In the genomic region with DNA sequence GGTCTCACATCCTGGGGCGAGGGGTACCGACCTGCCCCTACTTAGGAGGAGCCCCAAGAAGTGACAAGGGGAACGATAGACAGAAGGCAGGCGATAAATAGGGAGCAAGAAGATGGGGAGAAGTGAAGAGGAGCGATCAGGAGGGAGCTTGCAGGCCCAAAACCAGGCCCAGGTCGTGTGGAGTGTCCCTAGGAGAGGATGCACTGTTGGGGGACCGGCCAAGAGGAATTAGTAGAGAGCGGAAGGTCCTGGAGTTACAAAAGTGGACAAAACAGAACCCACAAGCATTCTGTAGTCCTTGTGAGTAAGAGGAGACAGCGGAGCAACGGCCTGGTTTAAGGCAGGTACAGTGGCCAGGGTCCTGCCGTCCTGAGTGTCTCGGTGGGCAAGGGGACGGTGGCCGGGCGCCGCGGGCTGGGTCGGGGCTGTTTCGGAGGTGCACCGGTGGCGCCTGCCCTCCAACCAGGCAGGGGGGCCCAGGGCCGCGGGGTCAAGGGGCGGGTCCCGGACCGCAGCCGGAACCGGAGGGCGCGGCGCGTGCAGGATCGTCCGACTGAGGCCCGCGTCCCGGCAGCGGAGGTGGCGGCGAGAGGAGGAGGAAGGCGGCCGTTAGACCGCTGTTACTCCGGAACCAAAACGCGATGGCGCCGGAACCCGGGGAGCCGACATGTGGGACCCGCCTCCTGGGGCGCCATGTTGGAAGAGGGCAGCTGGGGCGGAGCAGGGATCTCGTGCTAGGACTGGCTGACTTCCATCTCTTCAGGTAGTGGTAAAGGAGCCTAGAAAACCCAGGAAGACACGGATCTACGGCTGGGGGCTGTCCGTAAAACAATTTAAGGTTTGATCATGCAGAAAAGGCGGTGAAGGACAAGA, we compare ENCODE assay signal across 8 mouse cellular contexts. TPM values are rescaled to one million over a fixed set of nuclear protein-coding genes. Genes with fewer than 3 reads are reported as not detected.
DNase-seq lines count a peak whose midpoint lies in the region; ATAC-seq and TF ChIP-seq lines count a peak whose summit lies in the region.

A gene (minus strand): TSS at position 633 of the 873 bp plus-strand sequence.

- no peak for TF ChIP-seq CTCF in G1E (IDR thresholded peaks at IDR 0.05; ENCODE audit: low read depth, low read length)

- peak within 1 kb of the TSS; percentile 76 for H3K4me2 ChIP-seq in forebrain, embryonic 16.5 days (ENCODE audit: low read length)
- H3K4me2 ChIP-seq in lung, embryonic 15.5 days, result peak within 1 kb of the TSS; percentile 91

- H3K36me3 ChIP-seq in G1E (replicated peaks), result peaks cover 32% of the 10 kb centered on the region
- no peaks in the 10 kb centered on the region for H3K36me3 ChIP-seq in forebrain, embryonic 16.5 days (ENCODE audit: control insufficient read depth, insufficient read depth)
- 0 out of 2 replicates have a peak, but pooled peaks cover 7% of the 10 kb centered on the region for H3K36me3 ChIP-seq in lung, embryonic 15.5 days

- under 1% methylated on average over 51 of the region's 58 CpGs for WGBS in forebrain, embryonic 16.5 days
- under 1% methylated on average over 58 of the region's 58 CpGs for WGBS in lung, embryonic 15.5 days

- peaks cover 56% of the 10 kb centered on the region for H3K4me1 ChIP-seq in G1E (ENCODE audit: insufficient read depth, low read depth, low read length)
- H3K4me1 ChIP-seq in forebrain, embryonic 16.5 days (replicated peaks; ENCODE audit: control insufficient read depth, insufficient read depth, low read length), result peaks cover 33% of the 10 kb centered on the region
- peaks cover 24% of the 10 kb centered on the region for H3K4me1 ChIP-seq in lung, embryonic 15.5 days

- H3K4me3 ChIP-seq in G1E (ENCODE audit: low read depth, low read length), result peak within 1 kb of the TSS; percentile 82
- peak within 1 kb of the TSS; percentile 87 for H3K4me3 ChIP-seq in forebrain, embryonic 16.5 days (replicated peaks; ENCODE audit: low read length)
- H3K4me3 ChIP-seq in lung, embryonic 15.5 days, result peak within 1 kb of the TSS; percentile 88

- no peaks in the 10 kb centered on the region for H3K27me3 ChIP-seq in G1E (ENCODE audit: insufficient read depth, low read length)
- H3K27me3 ChIP-seq in forebrain, embryonic 16.5 days (replicated peaks; ENCODE audit: control insufficient read depth, insufficient read depth, low read length), result no peaks in the 10 kb centered on the region
- H3K27me3 ChIP-seq in lung, embryonic 15.5 days, result no peaks in the 10 kb centered on the region

- peak within 1 kb of the TSS; percentile 69 for H3K27ac ChIP-seq in forebrain, embryonic 16.5 days (ENCODE audit: low read length)
- peak within 1 kb of the TSS; percentile 88 for H3K27ac ChIP-seq in lung, embryonic 15.5 days

- H3K9ac ChIP-seq in forebrain, embryonic 16.5 days (replicated peaks; ENCODE audit: low read depth, low read length), result peak within 1 kb of the TSS; percentile 99
- H3K9ac ChIP-seq in lung, embryonic 15.5 days, result peak within 1 kb of the TSS; percentile 91

- no peaks in the 10 kb centered on the region for H3K9me3 ChIP-seq in G1E (replicated peaks)
- H3K9me3 ChIP-seq in forebrain, embryonic 16.5 days (ENCODE audit: control insufficient read depth, low read length), result no peaks in the 10 kb centered on the region
- no peaks in the 10 kb centered on the region for H3K9me3 ChIP-seq in lung, embryonic 15.5 days

- intact Hi-C loops in heart, postnatal 36 days (cut with DNase I), result loop anchor here (1.0 to 10.0 kb wide), 2 partner anchors 22 to 563 kb away; a partner anchor contains a TSS

- DNase-seq in G1E (ENCODE audit: low spot score), result peak; percentile 75
- peak; percentile 93 to 95 for DNase-seq in cerebellum, adult 18-20 months
- DNase-seq in heart, postnatal 36 days, result peak; percentile 90 to 93
- peak; percentile 82 to 91 for DNase-seq in layer of hippocampus, adult 8-10 months (ENCODE audit: low spot score in 2 of 2)
- DNase-seq in ovary, adult 18-20 months (ENCODE audit: low spot score), result peak; percentile 82
- DNase-seq in thymus, postnatal 0 days (ENCODE audit: low spot score), result peak; percentile 92

- peak; percentile 85 for ATAC-seq in G1E (ENCODE audit: extremely low read depth, insufficient number of reproducible peaks, low FRiP score, poor library complexity, severe bottlenecking)
- peak; percentile 97 for ATAC-seq in forebrain, embryonic 16.5 days
- ATAC-seq in lung, embryonic 15.5 days (ENCODE audit: borderline replicate concordance, extremely low read depth, low FRiP score, low TSS enrichment), result peak; percentile 93

RNA-seq across cellular contexts. Expression of the gene that starts here (rescaled TPM):
- total RNA-seq in G1E (2014; fragmentation: Nextera tagmentation) (27.5 and 32.4 TPM in 2 replicates), G1E (2017) (17.9 and 18.0 TPM in 2 replicates)
- 31.8 and 42.9 TPM in 2 replicates for polyA plus RNA-seq in G1E (2012)
- 39.9 and 45.6 TPM in 2 replicates for polyA plus RNA-seq in forebrain, embryonic 16.5 days (2015; fragmentation: Nextera tagmentation; extraction: Ambion mirVana)
- 10 to 100 TPM; 18.9 to 19.2 TPM for total RNA-seq in heart, postnatal 36 days (2021)
- total RNA-seq in layer of hippocampus, adult 8-10 months (2022), result 10 to 100 TPM; 32.2 to 34.9 (median 34.5) TPM
- polyA plus RNA-seq in lung, embryonic 15.5 days (2015; fragmentation: Nextera tagmentation; extraction: Ambion mirVana), result 31.3 and 32.5 TPM in 2 replicates
- 42.2 and 47.1 TPM in 2 replicates for polyA plus RNA-seq in thymus, postnatal 0 days (2015; fragmentation: Nextera tagmentation; extraction: Ambion mirVana)

Comparison
In these comparisons a context has a peak if more than half of its experiments do, and no peak if none do; other contexts are left out.
1. Peak in every context shown above with its lines: DNase-seq, ATAC-seq, H3K4me3 ChIP-seq and H3K27ac ChIP-seq.